Mouse (Mus musculus) heart, embryonic 10.5 days (tissue): ENCODE data around the gene Cuedc1. TPM values are rescaled to one million over a fixed set of nuclear protein-coding genes. Genes with fewer than 3 reads are reported as not detected.

Experiments
- DNase-seq: peaks from one replicate; pipeline ENCODE4 v3.0.0-alpha.2; 2017; ENCODE audit warnings: low spot score
- H3K27ac ChIP-seq: fragments of 300-500 bp; sonication (generic); 2 replicates; pipeline ENCODE4 v1.5.1; 2016; ENCODE audit warnings: mild to moderate bottlenecking
- H3K27me3 ChIP-seq: fragments of 300-500 bp; sonication (generic); 2 replicates; pipeline ENCODE4 v1.6.1; 2016; ENCODE audit warnings: mild to moderate bottlenecking; ENCODE audit not compliant: poor library complexity, insufficient read depth, severe bottlenecking
- H3K36me3 ChIP-seq: fragments of 300-500 bp; sonication (generic); 2 replicates; pipeline ENCODE4 v1.6.1; 2016; ENCODE audit warnings: mild to moderate bottlenecking, moderate library complexity
- H3K4me1 ChIP-seq: fragments of 300-500 bp; sonication (generic); 2 replicates; pipeline ENCODE4 v1.6.1; 2016; ENCODE audit warnings: mild to moderate bottlenecking
- H3K4me3 ChIP-seq: fragments of 300-500 bp; sonication (generic); 2 replicates; pipeline ENCODE4 v1.5.1; 2016; ENCODE audit warnings: mild to moderate bottlenecking, moderate library complexity
- H3K9me3 ChIP-seq: fragments of 300-500 bp; sonication (generic); 2 replicates; pipeline ENCODE4 v1.6.1; 2016; ENCODE audit warnings: mild to moderate bottlenecking, moderate library complexity
- WGBS: fragments of 180-500 bp; shearing (Covaris S2); methylation state at CpG from one replicate; pipeline ENCODE4 v1.1.7; 2016; 5-methylcytosine and 5-hydroxymethylcytosine counted together
- polyA plus RNA-seq: library from polyadenylated mRNA; unstranded; fragments of >200 nt; fragmentation: Nextera tagmentation; extraction: Ambion mirVana; gene quantifications from 2 replicates; pipeline ENCODE4 v1.2.1, GENCODE M21; 2016

Gene Cuedc1
- polyA plus RNA-seq, 1 experiment from 2014 or later = 17.9 TPM

DNA sequence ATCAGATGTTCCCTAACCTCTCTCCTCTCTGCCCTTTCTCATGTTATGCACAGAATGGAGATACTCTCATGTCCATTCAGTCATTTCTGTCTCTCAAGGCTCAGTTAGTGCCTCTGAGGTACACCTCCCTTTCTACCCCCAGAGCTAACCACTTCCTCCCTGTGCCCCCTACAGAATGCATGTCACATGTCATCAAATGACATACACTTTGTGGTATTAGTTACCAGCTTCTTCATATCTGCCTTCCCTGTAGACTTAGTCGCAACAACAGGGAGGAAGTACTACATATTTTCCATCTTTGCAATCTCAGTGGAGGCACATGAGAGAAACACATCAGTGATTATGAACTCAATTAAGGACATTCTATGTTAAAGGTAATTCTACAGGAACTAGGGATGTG is 5.9 kb upstream of the Cuedc1 start:
- Histone ChIP-seq H3K36me3 (no peaks in the 10 kb centered on the region), H3K4me3 (no peak overlapping the region), H3K4me1 (peaks cover 22% of the 10 kb centered on the region), H3K27me3 (peaks cover 2% of the 10 kb centered on the region; the same call in 1 of the 2 replicates), H3K27ac (no peak overlapping the region), H3K9me3 (no peaks in the 10 kb centered on the region)
- no peak for DNase-seq
- 69% methylated on average over 1 of the region's 1 CpGs for WGBS

DNA sequence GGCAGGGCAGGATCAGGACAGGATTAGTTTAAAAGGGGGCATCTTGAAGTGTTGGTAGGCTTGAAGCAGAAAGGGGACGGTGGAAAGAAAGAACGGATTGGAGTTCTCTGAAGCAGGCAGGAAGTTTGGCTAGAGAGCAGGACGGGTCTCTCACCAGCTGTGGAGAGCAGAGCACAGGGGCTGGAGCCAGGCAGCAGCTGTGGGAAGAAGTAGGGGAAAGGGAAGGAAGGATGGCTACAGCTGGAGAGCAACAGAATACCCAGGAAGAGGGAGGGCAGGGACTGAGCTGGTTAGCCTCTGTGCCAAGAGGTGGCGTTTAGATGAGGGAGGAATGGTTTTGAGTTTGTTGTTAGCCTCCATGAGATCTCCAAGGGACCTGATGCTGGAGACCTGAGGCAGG is 685 bp upstream of the Cuedc1 start:
- peaks cover 42% of the 10 kb centered on the region for H3K4me1 ChIP-seq
- H3K27me3 ChIP-seq = peaks cover 5% of the 10 kb centered on the region; the same call in 1 of the 2 replicates
- no peak for DNase-seq
- peak overlapping the region; percentile 52; the same call in 1 of the 2 replicates for H3K27ac ChIP-seq
- H3K9me3 ChIP-seq = no peaks in the 10 kb centered on the region
- WGBS = 10% methylated on average over 4 of the region's 4 CpGs
- H3K36me3 ChIP-seq = peaks cover 3% of the 10 kb centered on the region; the same call in 1 of the 2 replicates
- H3K4me3 ChIP-seq = peak overlapping the region; percentile 95; the same call in 1 of the 2 replicates

DNA sequence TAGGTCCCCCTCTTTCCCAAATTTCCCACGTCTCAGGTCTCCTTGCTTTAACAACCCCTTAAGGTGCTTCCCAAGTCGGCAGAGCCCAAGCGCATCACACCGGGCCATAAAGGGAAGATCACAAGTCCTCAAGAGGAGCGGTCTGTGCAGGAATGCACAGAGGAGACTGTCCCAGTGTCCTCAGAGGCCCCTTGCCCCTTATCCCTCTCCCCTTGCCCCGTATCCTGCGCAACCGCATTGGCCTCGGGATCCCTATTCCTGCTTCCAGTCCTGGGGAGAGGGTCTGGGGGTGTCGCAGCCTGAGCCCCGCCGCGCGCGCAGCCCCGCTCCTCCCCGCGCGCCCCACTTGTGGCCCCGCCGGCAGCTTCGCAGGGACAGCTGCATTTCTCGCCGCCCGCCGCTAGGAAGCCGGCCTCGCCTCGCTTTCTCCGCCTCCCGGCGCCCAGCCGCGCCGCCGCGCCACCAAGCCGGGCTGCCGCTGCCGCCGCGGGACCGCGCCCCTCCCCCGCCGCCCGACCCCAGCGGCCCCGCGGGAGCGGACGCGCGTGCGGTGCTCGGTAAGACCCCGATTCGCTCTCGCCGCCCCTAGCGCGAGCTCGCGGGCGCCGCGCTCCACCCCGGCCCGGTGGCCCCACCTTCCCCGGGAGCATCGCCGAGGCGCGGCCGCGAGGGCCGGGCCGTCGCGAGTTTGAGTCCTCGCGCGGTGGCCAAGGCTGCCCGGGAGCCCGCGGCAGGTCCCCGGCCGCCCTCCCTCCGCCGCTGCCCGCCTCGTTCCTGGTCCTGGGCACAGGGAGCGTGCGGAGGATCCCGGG is 1.1 kb downstream of the Cuedc1 start:
- H3K27me3 ChIP-seq = peaks cover 5% of the 10 kb centered on the region; the same call in 1 of the 2 replicates
- peak overlapping the region; percentile 95 for H3K4me3 ChIP-seq
- H3K36me3 ChIP-seq = peaks cover 3% of the 10 kb centered on the region; the same call in 1 of the 2 replicates
- H3K27ac ChIP-seq = peak overlapping the region; percentile 100
- peaks cover 51% of the 10 kb centered on the region for H3K4me1 ChIP-seq
- no peak for DNase-seq
- H3K9me3 ChIP-seq = no peaks in the 10 kb centered on the region
- whole genome bisulfite sequencing = under 1% methylated on average over 90 of the region's 95 CpGs

DNA sequence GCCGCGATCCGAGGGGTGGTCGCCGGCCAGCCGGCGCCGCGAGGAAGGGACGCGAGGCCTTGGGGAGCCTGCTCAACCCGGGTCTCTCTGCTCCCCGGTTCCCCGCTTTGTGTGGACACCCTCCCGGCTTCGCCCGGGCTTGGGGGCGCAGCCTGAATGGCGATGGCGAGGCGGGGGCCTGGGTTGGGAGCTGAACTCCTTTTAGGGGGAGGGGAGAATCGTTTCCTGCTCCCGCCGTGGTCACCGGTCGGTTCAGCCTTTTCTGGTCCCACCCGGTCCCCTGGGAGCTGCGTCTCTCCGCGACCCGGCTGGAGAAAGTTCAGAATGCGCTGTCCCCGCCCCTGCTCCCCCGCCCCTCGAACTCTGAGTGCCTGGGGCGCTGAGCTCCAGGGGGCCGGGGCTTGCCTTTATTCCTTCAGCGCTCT is 1.8 kb downstream of the Cuedc1 start:
- under 1% methylated on average over 37 of the region's 38 CpGs for WGBS
- H3K4me3 ChIP-seq = peak overlapping the region; percentile 95
- H3K27me3 ChIP-seq = peaks cover 5% of the 10 kb centered on the region; the same call in 1 of the 2 replicates
- peaks cover 55% of the 10 kb centered on the region for H3K4me1 ChIP-seq
- H3K36me3 ChIP-seq = peaks cover 3% of the 10 kb centered on the region; the same call in 1 of the 2 replicates
- no peaks in the 10 kb centered on the region for H3K9me3 ChIP-seq
- DNase-seq = peak; percentile 89
- peak overlapping the region; percentile 100 for H3K27ac ChIP-seq

DNA sequence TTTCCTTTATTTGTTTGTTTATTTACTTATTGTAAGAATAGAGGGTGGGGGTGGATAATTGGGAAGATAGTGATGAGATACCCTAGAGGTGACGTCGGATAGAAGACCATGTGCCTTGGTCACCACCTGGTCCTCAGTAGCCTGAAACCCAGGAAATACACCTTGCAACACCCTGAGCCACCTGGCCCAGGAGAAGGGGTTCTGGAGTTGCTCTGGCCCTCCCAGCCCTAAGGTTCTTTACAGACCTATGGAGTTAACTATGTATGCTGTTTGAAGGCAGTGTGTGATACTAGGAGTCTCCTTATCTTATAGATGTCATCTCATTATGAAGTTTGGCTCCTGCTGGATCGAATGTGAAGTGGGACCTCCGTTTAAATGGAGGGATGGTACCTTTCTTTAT is 2.3 kb downstream of the Cuedc1 start:
- peak overlapping the region; percentile 95 for H3K4me3 ChIP-seq
- no peak for DNase-seq
- H3K4me1 ChIP-seq = peaks cover 56% of the 10 kb centered on the region
- H3K27ac ChIP-seq = peak overlapping the region; percentile 100; the same call in 1 of the 2 replicates
- WGBS = 34% methylated on average over 4 of the region's 4 CpGs
- peaks cover 3% of the 10 kb centered on the region; the same call in 1 of the 2 replicates for H3K36me3 ChIP-seq
- peaks cover 5% of the 10 kb centered on the region; the same call in 1 of the 2 replicates for H3K27me3 ChIP-seq
- H3K9me3 ChIP-seq = no peaks in the 10 kb centered on the region

DNA sequence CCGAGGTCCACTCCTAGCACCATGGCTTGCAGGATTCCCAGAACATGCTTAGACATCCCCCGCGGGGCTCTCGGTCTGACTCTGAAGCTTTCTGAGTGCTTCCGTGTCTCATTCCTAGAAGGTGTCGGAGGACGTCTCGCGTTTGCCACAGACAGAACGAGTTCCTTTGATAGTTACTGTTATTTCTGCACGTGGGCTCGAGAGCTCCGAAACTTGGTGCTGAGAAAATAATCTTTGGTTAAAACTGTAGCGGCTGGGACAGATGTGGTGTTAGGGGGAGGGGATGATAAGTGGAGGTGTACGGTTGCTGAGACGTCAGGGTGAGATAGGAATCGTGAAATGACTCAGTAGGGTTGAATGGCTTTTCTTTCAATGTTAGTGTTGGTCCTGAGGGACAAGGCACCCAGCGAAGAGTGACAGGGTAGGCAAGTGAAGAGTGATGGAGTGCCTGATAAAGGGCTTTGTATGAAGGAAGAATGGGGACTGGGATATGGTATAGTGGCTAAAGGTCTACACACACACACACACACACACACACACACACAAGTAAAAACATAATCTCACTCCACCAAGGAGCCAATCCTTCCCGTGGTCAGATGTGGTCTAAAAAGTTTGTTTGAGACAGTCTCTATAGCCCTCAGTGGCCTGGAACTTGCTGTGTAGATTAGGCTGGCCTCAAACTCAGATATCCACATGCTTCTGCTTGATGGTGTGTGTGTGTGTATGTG is 5.5 kb downstream of the Cuedc1 start:
- Histone ChIP-seq H3K27ac (no peak overlapping the region; the same call in 1 of the 2 replicates), H3K4me1 (peaks cover 62% of the 10 kb centered on the region), H3K4me3 (no peak overlapping the region), H3K27me3 (no peaks in the 10 kb centered on the region), H3K9me3 (no peaks in the 10 kb centered on the region), H3K36me3 (peaks cover 3% of the 10 kb centered on the region; the same call in 1 of the 2 replicates)
- WGBS = 60% methylated on average over 19 of the region's 19 CpGs
- no peak for DNase-seq

DNA sequence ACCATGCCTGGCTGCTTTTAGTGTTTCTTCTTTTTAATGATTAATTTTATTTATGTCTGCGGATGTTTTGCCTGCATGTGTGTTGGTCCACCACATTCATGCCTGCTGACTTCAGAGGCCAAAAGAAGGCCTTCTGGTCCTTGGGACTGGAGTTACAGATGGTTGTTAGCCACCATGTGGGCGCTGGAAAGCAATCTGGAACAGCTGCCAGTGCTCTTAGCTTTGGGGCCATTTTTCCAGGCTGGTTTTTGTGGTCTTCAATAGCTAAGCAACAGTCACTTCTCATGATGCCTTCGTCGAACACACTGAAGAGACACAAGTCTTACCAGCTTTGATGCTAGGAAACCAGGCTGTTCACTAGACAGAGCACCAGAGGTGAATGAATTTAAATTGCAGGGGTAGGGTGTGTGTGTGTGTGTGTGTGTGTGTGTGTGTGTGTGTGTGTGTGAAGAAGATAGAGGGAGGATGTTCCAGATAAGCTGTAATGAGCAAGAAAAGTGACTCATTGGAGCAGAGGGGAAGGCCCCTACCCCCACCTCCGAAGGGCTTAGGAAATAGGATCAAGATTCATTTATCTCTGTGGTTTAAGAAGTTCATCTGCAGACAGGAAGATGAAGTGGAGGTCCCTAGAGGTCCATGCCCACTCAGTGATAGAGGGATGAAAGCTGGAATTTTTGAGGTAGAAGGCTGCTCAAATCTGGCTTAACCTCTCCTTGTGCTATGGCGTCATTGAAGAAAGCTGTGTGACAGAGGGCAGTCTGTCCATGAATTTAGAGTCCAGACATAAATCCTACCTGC is 7.8 kb downstream of the Cuedc1 start:
- no peak for DNase-seq
- Histone ChIP-seq H3K4me3 (no peak overlapping the region), H3K27ac (no peak overlapping the region), H3K4me1 (peaks cover 60% of the 10 kb centered on the region), H3K36me3 (peaks cover 3% of the 10 kb centered on the region; the same call in 1 of the 2 replicates), H3K27me3 (no peaks in the 10 kb centered on the region), H3K9me3 (no peaks in the 10 kb centered on the region)
- 74% methylated on average over 6 of the region's 6 CpGs for WGBS

DNA sequence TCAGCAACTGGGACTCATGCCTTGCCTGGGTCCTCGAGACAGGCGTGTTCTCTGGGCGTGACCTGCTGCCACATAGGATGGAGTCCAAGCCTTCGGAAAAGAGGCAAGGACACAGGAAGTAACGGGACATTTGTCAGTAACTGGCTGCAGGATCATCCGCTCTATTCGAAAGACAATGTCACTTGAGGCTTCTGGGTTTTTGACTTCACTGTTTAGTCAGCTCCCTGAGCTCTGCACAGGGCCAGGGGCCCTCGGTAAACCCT is 8.4 kb downstream of the Cuedc1 start:
- Histone ChIP-seq H3K4me1 (peaks cover 57% of the 10 kb centered on the region), H3K27me3 (no peaks in the 10 kb centered on the region), H3K27ac (no peak overlapping the region), H3K9me3 (no peaks in the 10 kb centered on the region), H3K4me3 (no peak overlapping the region), H3K36me3 (peaks cover 3% of the 10 kb centered on the region; the same call in 1 of the 2 replicates)
- no peak for DNase-seq
- 78% methylated on average over 8 of the region's 8 CpGs for WGBS

DNA sequence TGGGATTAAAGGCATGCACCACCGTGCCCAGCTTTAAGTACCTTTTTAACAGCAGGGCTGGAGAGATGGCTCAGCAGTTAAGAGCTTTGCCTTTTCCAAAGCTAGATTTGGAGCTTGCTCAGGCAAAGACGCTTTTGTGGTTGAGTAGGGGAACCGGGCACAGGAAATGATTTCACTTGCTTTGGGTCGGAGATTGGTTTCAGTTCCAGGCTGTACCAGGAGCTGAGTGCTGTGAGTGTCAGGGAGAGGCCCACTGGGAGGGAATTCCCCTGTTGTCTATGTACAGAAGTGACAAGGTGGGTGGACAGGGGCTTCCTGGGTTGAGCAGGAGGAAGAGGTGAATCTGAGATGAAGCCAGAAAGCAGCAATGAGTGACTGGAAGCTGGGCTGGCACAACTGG is 9.5 kb downstream of the Cuedc1 start:
- DNase-seq = no peak
- H3K36me3 ChIP-seq = no peaks in the 10 kb centered on the region
- H3K4me3 ChIP-seq = no peak overlapping the region
- H3K27me3 ChIP-seq = no peaks in the 10 kb centered on the region
- H3K27ac ChIP-seq = peak overlapping the region; percentile 65
- no peaks in the 10 kb centered on the region for H3K9me3 ChIP-seq
- 51% methylated on average over 4 of the region's 4 CpGs for WGBS
- H3K4me1 ChIP-seq = peaks cover 66% of the 10 kb centered on the region

DNA sequence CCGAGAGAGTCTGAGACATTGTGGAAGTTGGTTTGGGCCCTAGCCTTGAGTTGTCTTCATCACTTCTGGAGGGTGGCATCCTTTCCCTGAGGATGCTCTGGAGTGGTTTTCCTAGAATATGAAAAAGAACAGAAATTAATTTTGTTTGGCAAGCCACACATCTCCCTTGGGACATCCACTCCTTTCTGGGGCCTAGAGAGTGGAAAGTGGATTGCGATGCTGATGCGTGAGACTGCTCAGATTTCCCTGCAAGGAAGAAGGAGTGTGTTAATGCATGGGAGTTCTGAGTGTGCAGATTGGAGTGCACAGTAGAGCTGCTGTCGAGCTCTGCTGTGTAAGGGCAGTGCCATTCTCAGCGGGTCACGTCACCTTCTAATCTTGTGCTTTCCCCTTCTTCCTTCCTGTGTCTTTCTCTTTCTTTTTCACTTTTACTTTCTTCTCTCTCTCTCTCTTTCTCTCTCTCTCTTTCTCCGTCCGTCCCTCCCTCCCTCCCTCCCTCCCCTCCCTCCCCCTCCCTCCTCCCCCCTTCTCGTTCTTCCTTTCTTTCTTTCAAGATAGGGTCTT is 12.3 kb downstream of the Cuedc1 start:
- no peak for DNase-seq
- Histone ChIP-seq H3K27me3 (no peaks in the 10 kb centered on the region), H3K27ac (peak overlapping the region; percentile 16; the same call in 1 of the 2 replicates), H3K4me3 (no peak overlapping the region), H3K36me3 (no peaks in the 10 kb centered on the region), H3K4me1 (peaks cover 80% of the 10 kb centered on the region), H3K9me3 (no peaks in the 10 kb centered on the region)
- 48% methylated on average over 9 of the region's 9 CpGs for WGBS

DNA sequence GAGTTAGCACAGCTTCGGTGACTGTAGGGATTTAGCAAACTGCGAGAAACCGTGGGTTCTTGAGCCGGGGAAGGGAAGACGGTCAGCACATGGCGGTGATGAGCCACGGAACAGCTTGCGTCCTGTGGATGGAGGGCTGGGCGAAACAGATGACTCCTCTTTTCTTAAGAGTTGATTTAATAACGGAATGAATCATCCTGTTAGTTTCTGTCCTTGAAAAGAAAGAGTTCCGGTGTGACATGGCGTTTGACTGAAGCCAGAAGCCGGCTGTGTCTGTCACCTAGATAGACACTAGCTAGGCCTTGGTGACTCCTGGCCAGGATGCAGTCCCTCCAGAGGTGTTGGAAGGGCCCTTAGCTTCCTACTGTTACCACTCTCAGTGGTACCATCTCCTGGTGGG is 14.2 kb downstream of the Cuedc1 start:
- no peaks in the 10 kb centered on the region for H3K9me3 ChIP-seq
- H3K4me3 ChIP-seq = no peak overlapping the region
- peaks cover 81% of the 10 kb centered on the region for H3K4me1 ChIP-seq
- no peaks in the 10 kb centered on the region for H3K27me3 ChIP-seq
- H3K36me3 ChIP-seq = no peaks in the 10 kb centered on the region
- peak overlapping the region; percentile 59 for H3K27ac ChIP-seq
- DNase-seq = no peak
- 36% methylated on average over 13 of the region's 13 CpGs for WGBS

DNA sequence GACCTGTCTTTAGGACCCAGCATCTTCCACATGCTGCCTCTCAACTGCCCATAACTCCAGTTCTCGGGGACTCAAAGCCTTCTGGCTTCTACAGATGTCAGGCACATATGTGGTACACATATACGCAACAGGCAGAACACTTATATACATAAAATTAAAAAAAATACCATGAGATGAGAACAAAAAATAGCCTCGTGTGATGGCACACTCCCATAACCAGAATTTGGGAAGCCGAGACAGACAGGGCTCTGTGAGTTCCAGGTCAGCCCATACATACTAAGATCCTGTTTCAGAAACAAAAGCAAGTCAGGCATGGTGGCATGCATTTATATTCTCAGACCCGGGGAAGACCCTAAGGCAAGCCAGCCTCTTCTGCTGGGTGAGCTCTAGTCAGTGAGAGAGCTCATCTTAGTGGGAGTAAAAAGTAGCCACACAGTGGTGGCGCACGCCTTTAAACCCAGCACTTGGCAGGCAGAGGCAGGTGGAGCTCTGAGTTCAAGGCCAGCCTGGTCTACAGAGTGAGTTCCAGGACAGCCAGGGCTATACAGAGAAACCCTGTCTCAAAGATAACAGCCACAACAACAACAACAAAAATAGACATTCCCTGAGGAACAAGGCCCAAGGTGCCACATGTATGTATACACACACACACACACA is 14.9 kb downstream of the Cuedc1 start:
- Histone ChIP-seq H3K4me1 (peaks cover 82% of the 10 kb centered on the region), H3K9me3 (no peaks in the 10 kb centered on the region), H3K27me3 (no peaks in the 10 kb centered on the region), H3K27ac (peak overlapping the region; percentile 59; the same call in 1 of the 2 replicates), H3K36me3 (no peaks in the 10 kb centered on the region), H3K4me3 (no peak overlapping the region)
- 84% methylated on average over 7 of the region's 7 CpGs for WGBS
- DNase-seq = no peak
